Mouse (Mus musculus): ENCODE data around the gene Kpna2.

Gene Kpna2

GRCm38 (mm10) chr11:106982351-106982750 is 17.0 kb downstream of the Kpna2 start:
- no peak for DNase-seq (ENCODE audit: low read depth, low spot score)

- DNase-seq (ENCODE audit: low read depth, low spot score) = no peak
Observed at GRCm38 (mm10) chr11:106981787-106982186, 17.6 kb downstream of the Kpna2 start.

GRCm38 (mm10) chr11:106980455-106980854 is 18.9 kb downstream of the Kpna2 start:
- peak; percentile 80 for DNase-seq (ENCODE audit: low read depth, low spot score)

- no peak for DNase-seq (ENCODE audit: low read depth, low spot score)
Observed at GRCm38 (mm10) chr11:106976194-106976593, 23.1 kb downstream of the Kpna2 start.

GRCm38 (mm10) chr11:106975419-106976177 is 23.7 kb downstream of the Kpna2 start:
- DNase-seq (ENCODE audit: low read depth, low spot score) = no peak

GRCm38 (mm10) chr11:106974440-106974839 is 24.9 kb downstream of the Kpna2 start:
- peak; percentile 66 for DNase-seq (ENCODE audit: low read depth, low spot score)

GRCm38 (mm10) chr11:106973016-106973415 is 26.3 kb downstream of the Kpna2 start:
- DNase-seq (ENCODE audit: low read depth, low spot score) = peak; percentile 63

GRCm38 (mm10) chr11:106969798-106970197 is 29.5 kb downstream of the Kpna2 start:
- DNase-seq (ENCODE audit: low read depth, low spot score) = no peak

- no peak for DNase-seq (ENCODE audit: low read depth, low spot score)
Observed at GRCm38 (mm10) chr11:106967630-106968029, 31.7 kb downstream of the Kpna2 start.

GRCm38 (mm10) chr11:106965881-106966280 is 33.5 kb downstream of the Kpna2 start:
- no peak for DNase-seq (ENCODE audit: low read depth, low spot score)

- peak; percentile 50 for DNase-seq (ENCODE audit: low read depth, low spot score)
Observed at GRCm38 (mm10) chr11:106962310-106962709, 37.0 kb downstream of the Kpna2 start.

- peak; percentile 75 for DNase-seq (ENCODE audit: low read depth, low spot score)
Observed at GRCm38 (mm10) chr11:106961471-106962081, 37.8 kb downstream of the Kpna2 start.

GRCm38 (mm10) chr11:106959121-106959520 is 40.2 kb downstream of the Kpna2 start:
- DNase-seq (ENCODE audit: low read depth, low spot score) = no peak

GRCm38 (mm10) chr11:106958407-106959071 is 40.8 kb downstream of the Kpna2 start:
- DNase-seq (ENCODE audit: low read depth, low spot score) = peak; percentile 29

GRCm38 (mm10) chr11:106957271-106957980 is 41.9 kb downstream of the Kpna2 start:
- no peak for DNase-seq (ENCODE audit: low read depth, low spot score)

GRCm38 (mm10) chr11:106954566-106954965 is 44.8 kb downstream of the Kpna2 start:
- no peak for DNase-seq (ENCODE audit: low read depth, low spot score)

- DNase-seq (ENCODE audit: low read depth, low spot score) = no peak
Observed at GRCm38 (mm10) chr11:106954116-106954515, 45.2 kb downstream of the Kpna2 start.
